Mouse (Mus musculus) heart, embryonic 16.5 days (tissue): ENCODE measurements around the gene Pik3r5. TPM values are rescaled to one million over a fixed set of nuclear protein-coding genes. Genes with fewer than 3 reads are reported as not detected.
A peak's percentile ranks its signal among the peaks of the same experiment; 100 is the strongest.

Source experiments
- ATAC-seq: fragments of 200-750 bp; cut with Nextera tagmentation; replicated peaks from 2 replicates; pipeline ENCODE4 v1.8.0; 2017; ENCODE audit warnings: moderate number of reproducible peaks; ENCODE audit not compliant: insufficient read depth, low FRiP score; ENCODE audit errors: extremely low read depth
- H3K27ac ChIP-seq: fragments of 300-500 bp; sonication (generic); 2 replicates; pipeline ENCODE4 v1.5.1; 2014; ENCODE audit warnings: mild to moderate bottlenecking, low read length, control low read depth, moderate library complexity
- H3K27me3 ChIP-seq: fragments of 300-500 bp; sonication (generic); 2 replicates; pipeline ENCODE4 v1.6.1; 2014; ENCODE audit warnings: low read length, mixed read lengths; ENCODE audit not compliant: control insufficient read depth, insufficient read depth
- H3K36me3 ChIP-seq: fragments of 300-500 bp; sonication (generic); 2 replicates; pipeline ENCODE4 v1.6.1; 2014; ENCODE audit not compliant: control insufficient read depth, insufficient read depth
- H3K4me1 ChIP-seq: fragments of 300-500 bp; sonication (generic); 2 replicates; pipeline ENCODE4 v1.6.1; 2014; ENCODE audit warnings: low read length, mixed read lengths; ENCODE audit not compliant: control insufficient read depth, insufficient read depth
- H3K4me2 ChIP-seq: fragments of 300-500 bp; sonication (generic); 2 replicates; pipeline ENCODE4 v1.6.1; 2014; ENCODE audit warnings: low read depth, mild to moderate bottlenecking, control low read depth, low read length
- H3K4me3 ChIP-seq: fragments of 300-500 bp; sonication (generic); 2 replicates; pipeline ENCODE4 v1.5.1; 2014; ENCODE audit warnings: mild to moderate bottlenecking, control low read depth, low read length
- H3K9ac ChIP-seq: fragments of 300-500 bp; sonication (generic); 2 replicates; pipeline ENCODE4 v1.6.1; 2014; ENCODE audit warnings: low read length, control low read depth
- H3K9me3 ChIP-seq: fragments of 300-500 bp; sonication (generic); replicated peaks from 2 replicates; pipeline ENCODE4 v1.6.1; 2016; ENCODE audit warnings: low read length; ENCODE audit not compliant: control insufficient read depth
- WGBS: fragments of 180-500 bp; shearing (Covaris S2); extraction: QIAGEN DNeasy Blood & Tissue Kit; methylation state at CpG from one replicate; pipeline ENCODE4 v1.1.7; 2014; 5-methylcytosine and 5-hydroxymethylcytosine counted together
- polyA plus RNA-seq: library from polyadenylated mRNA; unstranded; fragments of >200 nt; fragmentation: Nextera tagmentation; extraction: Ambion mirVana; gene quantifications from 2 replicates; pipeline ENCODE4 v1.2.1, GENCODE M21; 2015

Pik3r5 gene
- polyA plus RNA-seq, 1 experiment from 2014 or later, result 2.5 TPM

DNA sequence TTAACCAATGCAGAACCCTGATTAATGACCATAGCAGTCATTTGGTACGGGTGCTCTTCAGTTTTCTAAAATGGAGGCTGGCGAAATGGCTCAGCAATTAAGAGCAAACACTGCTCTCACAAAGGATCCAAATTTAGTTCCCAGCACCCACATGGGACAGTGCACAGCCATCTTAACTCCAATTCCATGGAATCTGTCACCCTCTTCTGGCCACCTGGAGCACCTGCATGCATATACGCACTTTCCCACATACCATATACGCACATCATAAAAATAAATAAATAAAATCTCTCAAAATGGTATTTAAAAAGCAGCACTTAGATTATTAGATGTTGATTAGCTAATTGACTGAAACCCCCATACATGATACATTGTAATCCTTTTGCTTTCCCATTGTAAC lies 48.7 kb downstream of the Pik3r5 start:
- Histone ChIP-seq H3K4me2 (no peak overlapping the region), H3K4me3 (no peak overlapping the region), H3K9ac (no peak overlapping the region), H3K36me3 (no peaks in the 10 kb centered on the region), H3K27ac (no peak overlapping the region), H3K4me1 (peaks cover 28% of the 10 kb centered on the region), H3K27me3 (no peaks in the 10 kb centered on the region), H3K9me3 (no peaks in the 10 kb centered on the region; the same call in 1 of the 2 replicates)
- ATAC-seq, result no peak
- 93% methylated on average over 4 of the region's 4 CpGs for whole genome bisulfite sequencing

DNA sequence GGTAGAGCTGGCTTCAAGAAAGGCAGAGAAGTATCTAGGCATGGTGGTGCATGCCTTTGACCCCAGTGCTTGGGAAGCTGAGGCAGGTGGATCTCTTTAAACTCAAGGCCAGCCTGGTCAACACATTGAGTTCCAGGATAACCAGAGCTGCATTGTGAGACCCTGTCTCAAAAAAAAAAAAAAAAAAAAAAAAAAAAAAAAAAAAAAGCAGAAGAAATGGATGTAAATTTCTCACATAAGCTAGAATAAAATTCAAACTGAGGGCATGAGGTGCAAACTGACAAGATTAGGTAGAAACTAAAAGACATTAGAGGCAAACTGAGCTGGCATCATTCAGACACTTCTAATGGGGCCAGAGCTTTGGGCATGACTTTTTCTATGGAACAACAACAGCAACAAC lies 50.1 kb downstream of the Pik3r5 start:
- Histone ChIP-seq H3K4me3 (no peak overlapping the region), H3K36me3 (no peaks in the 10 kb centered on the region), H3K9me3 (no peaks in the 10 kb centered on the region; the same call in 1 of the 2 replicates), H3K4me1 (peaks cover 30% of the 10 kb centered on the region), H3K27ac (no peak overlapping the region), H3K27me3 (no peaks in the 10 kb centered on the region), H3K9ac (no peak overlapping the region), H3K4me2 (no peak overlapping the region)
- ATAC-seq, result no peak

DNA sequence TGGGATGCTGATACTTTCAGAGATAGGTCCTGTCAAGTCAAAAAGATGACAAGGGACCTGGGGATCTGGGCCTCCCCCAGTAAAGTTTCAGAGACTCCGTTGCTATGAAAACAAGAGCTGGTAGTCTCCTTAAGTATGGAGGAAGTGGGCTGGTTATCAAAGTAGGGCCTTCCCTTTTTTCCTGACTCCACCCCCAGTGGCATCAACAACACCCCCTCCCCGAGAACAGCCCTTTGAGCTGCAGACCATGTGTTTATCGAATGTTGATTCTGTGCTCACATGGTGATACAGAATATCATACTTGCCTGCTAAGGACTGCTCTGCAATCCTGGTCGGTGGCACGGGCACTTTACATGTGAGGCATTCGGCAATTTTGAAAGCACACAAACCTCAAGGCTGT lies 51.3 kb downstream of the Pik3r5 start:
- WGBS, result 53% methylated on average over 6 of the region's 6 CpGs
- Histone ChIP-seq H3K4me3 (no peak overlapping the region), H3K4me2 (no peak overlapping the region), H3K4me1 (peaks cover 25% of the 10 kb centered on the region), H3K27me3 (no peaks in the 10 kb centered on the region), H3K27ac (no peak overlapping the region), H3K36me3 (no peaks in the 10 kb centered on the region), H3K9ac (no peak overlapping the region), H3K9me3 (no peaks in the 10 kb centered on the region; the same call in 1 of the 2 replicates)
- ATAC-seq, result no peak

DNA sequence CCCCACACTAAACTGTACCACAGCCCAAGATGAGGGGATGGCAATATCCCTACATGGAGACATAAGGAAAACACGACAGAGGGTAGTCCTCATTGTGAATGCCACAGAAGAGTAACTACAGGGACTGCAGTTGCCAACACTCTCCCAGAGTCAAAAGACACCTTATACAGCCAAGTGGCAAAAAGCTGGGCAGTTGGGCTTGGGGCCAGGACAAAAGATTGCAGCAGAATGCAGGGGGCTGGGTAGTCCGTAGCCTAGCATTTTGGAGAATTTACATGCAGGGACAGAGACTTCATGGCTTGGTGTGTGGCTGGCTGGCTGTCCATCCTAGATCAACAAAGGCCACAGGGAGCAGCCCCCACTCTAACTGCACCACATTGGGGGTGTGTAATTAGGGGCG lies 52.5 kb downstream of the Pik3r5 start:
- no peaks in the 10 kb centered on the region for H3K27me3 ChIP-seq
- no peak overlapping the region for H3K4me2 ChIP-seq
- no peaks in the 10 kb centered on the region for H3K36me3 ChIP-seq
- peaks cover 18% of the 10 kb centered on the region for H3K4me1 ChIP-seq
- no peak for ATAC-seq
- no peak overlapping the region for H3K4me3 ChIP-seq
- no peaks in the 10 kb centered on the region; the same call in 1 of the 2 replicates for H3K9me3 ChIP-seq
- peak overlapping the region; percentile 18; the same call in 1 of the 2 replicates for H3K27ac ChIP-seq
- WGBS, result 53% methylated on average over 3 of the region's 3 CpGs
- H3K9ac ChIP-seq, result no peak overlapping the region

DNA sequence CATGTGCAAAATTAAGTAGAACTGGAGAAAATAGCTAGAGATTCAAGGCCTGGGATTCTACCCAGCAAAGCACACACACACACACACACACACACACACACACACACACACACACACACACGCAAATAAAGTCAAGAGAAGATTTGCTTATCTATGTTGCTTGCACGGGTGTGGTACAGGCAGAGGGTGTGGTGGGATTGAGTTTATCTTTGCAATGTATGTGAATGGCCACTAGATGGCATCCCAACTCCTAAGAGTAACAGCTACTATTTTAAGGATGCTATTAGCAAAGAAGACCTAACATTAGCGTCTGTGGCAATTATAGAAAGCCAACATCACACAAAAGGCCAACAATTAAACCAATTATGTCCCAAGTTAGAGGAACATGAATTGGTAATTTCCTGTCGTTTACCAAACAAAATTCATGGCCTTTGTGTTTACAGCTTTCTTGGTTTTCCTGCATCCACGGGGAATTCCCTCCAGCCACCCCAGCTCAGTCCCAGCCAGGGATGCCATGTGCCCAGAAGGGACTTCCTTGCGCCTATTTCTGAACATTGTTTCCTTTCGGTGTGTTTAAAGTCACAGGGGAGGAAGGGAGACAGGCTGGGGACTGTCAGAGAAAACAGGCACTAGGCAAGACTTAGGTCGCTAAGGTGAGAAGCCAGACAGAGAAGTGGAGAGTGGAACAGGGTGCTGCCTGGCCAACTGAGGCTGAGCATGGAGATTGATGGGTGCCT lies 53.5 kb downstream of the Pik3r5 start:
- Histone ChIP-seq H3K9me3 (no peaks in the 10 kb centered on the region; the same call in 1 of the 2 replicates), H3K4me2 (no peak overlapping the region), H3K36me3 (no peaks in the 10 kb centered on the region), H3K27ac (no peak overlapping the region), H3K4me3 (no peak overlapping the region), H3K27me3 (no peaks in the 10 kb centered on the region), H3K9ac (peak overlapping the region; percentile 11; the same call in 1 of the 2 replicates), H3K4me1 (peaks cover 18% of the 10 kb centered on the region)
- peak; percentile 64; the same call in 1 of the 2 replicates for ATAC-seq
- 23% methylated on average over 8 of the region's 8 CpGs for WGBS

DNA sequence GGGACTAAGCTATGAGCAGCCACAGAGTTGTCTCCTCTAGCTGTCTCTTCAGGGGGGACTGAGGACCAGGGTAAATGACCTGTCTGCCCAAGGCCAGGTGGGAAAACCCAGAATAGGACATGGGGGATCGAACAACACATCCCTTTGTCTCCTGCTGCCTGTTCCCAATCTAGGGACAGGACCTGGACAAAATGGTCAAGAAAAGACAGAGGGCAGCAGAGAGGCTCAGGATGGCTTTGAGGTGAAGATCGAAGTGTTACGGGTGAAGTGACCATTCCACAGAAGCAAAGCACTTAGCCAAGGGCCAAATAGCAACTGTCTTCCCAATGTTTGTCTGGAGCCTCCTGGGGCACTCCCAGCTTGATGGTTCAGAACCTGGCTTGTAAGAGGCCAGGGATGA lies 54.2 kb downstream of the Pik3r5 start:
- H3K4me1 ChIP-seq, result peaks cover 18% of the 10 kb centered on the region
- no peaks in the 10 kb centered on the region for H3K9me3 ChIP-seq
- no peak overlapping the region for H3K27ac ChIP-seq
- no peak overlapping the region for H3K9ac ChIP-seq
- WGBS, result 89% methylated on average over 3 of the region's 3 CpGs
- no peak overlapping the region for H3K4me3 ChIP-seq
- no peaks in the 10 kb centered on the region for H3K36me3 ChIP-seq
- no peak overlapping the region for H3K4me2 ChIP-seq
- H3K27me3 ChIP-seq, result no peaks in the 10 kb centered on the region
- no peak for ATAC-seq

DNA sequence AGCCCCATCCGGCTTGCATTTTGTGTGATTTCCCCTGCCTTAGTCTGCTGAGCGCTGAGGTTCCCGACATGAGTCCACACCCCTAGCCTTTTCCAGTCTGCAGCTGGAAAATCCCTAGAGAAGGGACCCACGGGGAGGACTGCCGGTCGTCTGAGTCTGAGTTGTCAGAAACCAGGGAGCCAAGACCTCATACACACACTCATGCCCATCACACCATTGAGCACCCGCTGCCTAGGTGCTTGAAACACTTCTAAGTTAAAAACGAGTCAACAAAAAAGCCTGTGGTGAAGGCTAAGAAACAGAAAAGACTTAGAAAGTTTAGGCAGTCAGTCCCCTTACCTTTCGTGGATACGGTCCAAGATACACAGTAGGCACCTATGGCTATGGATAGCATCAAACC lies 55.8 kb downstream of the Pik3r5 start:
- no peak overlapping the region for H3K4me3 ChIP-seq
- no peaks in the 10 kb centered on the region for H3K27me3 ChIP-seq
- no peak overlapping the region for H3K27ac ChIP-seq
- no peak overlapping the region for H3K9ac ChIP-seq
- WGBS, result 84% methylated on average over 10 of the region's 10 CpGs
- ATAC-seq, result no peak
- no peak overlapping the region for H3K4me2 ChIP-seq
- no peaks in the 10 kb centered on the region for H3K9me3 ChIP-seq
- H3K36me3 ChIP-seq, result no peaks in the 10 kb centered on the region
- H3K4me1 ChIP-seq, result peaks cover 18% of the 10 kb centered on the region

DNA sequence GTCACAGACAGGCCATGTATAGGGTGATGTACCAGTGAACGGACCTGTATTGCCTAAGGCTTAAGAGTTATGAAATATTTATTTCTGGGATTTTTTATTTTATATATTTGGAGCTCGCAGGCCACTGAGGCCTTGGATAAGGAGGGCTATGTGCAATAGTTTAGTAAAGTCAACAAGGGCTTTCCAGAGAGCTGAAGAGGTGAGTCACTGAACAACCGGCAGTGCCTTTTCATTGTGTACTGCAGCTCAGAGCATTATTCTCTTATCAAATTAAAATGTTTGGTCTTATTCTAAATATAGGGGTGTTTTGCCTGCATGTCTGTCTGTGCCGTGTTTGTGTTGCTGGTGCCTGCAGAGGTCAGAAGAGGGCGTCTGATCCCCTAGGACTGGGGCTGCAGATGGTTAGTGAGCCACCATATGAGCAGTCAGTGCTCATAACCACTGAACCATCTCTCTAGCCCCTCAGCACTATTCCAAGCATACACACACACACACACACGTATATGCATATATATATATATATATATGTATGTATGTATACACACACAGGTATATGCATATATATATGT lies 56.4 kb downstream of the Pik3r5 start:
- Histone ChIP-seq H3K4me1 (peaks cover 21% of the 10 kb centered on the region), H3K4me3 (no peak overlapping the region), H3K4me2 (no peak overlapping the region), H3K27ac (no peak overlapping the region), H3K36me3 (no peaks in the 10 kb centered on the region), H3K9ac (no peak overlapping the region), H3K9me3 (no peaks in the 10 kb centered on the region), H3K27me3 (no peaks in the 10 kb centered on the region)
- 57% methylated on average over 6 of the region's 6 CpGs for WGBS
- no peak for ATAC-seq

DNA sequence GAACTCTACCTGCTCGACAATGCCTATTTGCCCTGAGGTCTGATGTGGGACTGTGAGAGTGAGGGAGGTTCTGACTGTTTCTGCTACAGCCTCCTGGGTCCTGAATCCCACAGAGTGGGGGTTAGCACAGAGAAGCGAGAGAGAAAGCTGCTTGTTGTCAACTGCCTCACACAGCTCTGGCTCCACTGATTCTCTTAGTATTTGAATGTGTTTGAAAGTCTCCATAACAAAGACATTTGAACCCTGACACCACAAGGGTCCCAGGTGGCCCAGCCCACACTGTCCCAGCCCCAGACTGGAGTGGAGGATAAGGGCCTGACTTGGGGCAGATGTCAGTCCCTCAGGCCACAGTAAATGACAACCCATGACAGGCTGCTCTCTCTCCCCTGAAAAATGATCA lies 57.3 kb downstream of the Pik3r5 start:
- peaks cover 25% of the 10 kb centered on the region for H3K4me1 ChIP-seq
- H3K4me3 ChIP-seq, result no peak overlapping the region
- WGBS, result 47% methylated on average over 2 of the region's 2 CpGs

More for the DNA sequence above, 57.3 kb downstream of the Pik3r5 start:
- Histone ChIP-seq H3K27ac (no peak overlapping the region), H3K27me3 (no peaks in the 10 kb centered on the region), H3K36me3 (no peaks in the 10 kb centered on the region), H3K9ac (no peak overlapping the region), H3K9me3 (no peaks in the 10 kb centered on the region), H3K4me2 (no peak overlapping the region)
- no peak for ATAC-seq
